Mouse (Mus musculus): Measurements from ENCODE around the gene Serinc5. TPM values are rescaled to one million over a fixed set of nuclear protein-coding genes. Genes with fewer than 3 reads are reported as not detected.

Serinc5 gene
- polyA plus RNA-seq, 1 experiment from 2014 or later: 8.9 TPM

- H3K9me3 ChIP-seq: no peaks in the 10 kb centered on the region
- H3K27me3 ChIP-seq (ENCODE audit: poor library complexity, severe bottlenecking): no peaks in the 10 kb centered on the region
- H3K36me3 ChIP-seq (replicated peaks): no peaks in the 10 kb centered on the region
- 78% methylated on average over 2 of the region's 2 CpGs for WGBS
- no peak for DNase-seq (ENCODE audit: extremely low spot score, low spot score)
- H3K27ac ChIP-seq: no peak overlapping the region
- peaks cover 25% of the 10 kb centered on the region for H3K4me1 ChIP-seq
- H3K4me3 ChIP-seq: no peak overlapping the region
Observed at GRCm38 (mm10) chr13:92650956-92651355, 40.1 kb downstream of the Serinc5 start.

DNA sequence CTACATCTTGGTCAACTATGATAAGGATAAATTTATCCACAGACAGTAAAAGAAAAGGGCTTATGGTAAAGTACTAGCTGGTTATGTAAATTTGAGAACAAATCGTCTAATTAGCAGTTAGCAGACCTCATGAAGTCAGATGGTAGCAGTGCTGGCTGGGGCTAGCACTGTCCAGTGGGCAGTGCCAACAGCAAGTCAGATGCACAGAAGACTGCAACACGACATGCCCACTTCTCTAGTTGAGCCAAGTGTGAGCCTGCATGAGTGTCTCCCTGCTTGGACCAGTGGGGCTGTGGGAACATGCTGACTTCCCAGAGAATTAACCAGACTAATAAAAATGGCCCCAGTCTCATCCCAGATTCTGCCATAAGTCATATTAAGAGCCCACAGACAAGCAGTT is 41.6 kb downstream of the Serinc5 start:
- Histone ChIP-seq H3K4me3 (no peak overlapping the region), H3K9me3 (no peaks in the 10 kb centered on the region), H3K27me3 (ENCODE audit: poor library complexity, severe bottlenecking) (no peaks in the 10 kb centered on the region), H3K27ac (no peak overlapping the region), H3K36me3 (replicated peaks) (no peaks in the 10 kb centered on the region), H3K4me1 (peaks cover 20% of the 10 kb centered on the region)
- 84% methylated on average over 2 of the region's 2 CpGs for WGBS
- no peak for DNase-seq (ENCODE audit: extremely low spot score, low spot score)

GRCm38 (mm10) chr13:92653283-92653682 is 42.4 kb downstream of the Serinc5 start:
- WGBS: 45% methylated on average over 5 of the region's 5 CpGs
- Histone ChIP-seq H3K36me3 (replicated peaks) (no peaks in the 10 kb centered on the region), H3K9me3 (no peaks in the 10 kb centered on the region), H3K4me3 (no peak overlapping the region), H3K27me3 (ENCODE audit: poor library complexity, severe bottlenecking) (no peaks in the 10 kb centered on the region), H3K27ac (no peak overlapping the region), H3K4me1 (peaks cover 20% of the 10 kb centered on the region)
- DNase-seq (ENCODE audit: extremely low spot score, low spot score): no peak

DNA sequence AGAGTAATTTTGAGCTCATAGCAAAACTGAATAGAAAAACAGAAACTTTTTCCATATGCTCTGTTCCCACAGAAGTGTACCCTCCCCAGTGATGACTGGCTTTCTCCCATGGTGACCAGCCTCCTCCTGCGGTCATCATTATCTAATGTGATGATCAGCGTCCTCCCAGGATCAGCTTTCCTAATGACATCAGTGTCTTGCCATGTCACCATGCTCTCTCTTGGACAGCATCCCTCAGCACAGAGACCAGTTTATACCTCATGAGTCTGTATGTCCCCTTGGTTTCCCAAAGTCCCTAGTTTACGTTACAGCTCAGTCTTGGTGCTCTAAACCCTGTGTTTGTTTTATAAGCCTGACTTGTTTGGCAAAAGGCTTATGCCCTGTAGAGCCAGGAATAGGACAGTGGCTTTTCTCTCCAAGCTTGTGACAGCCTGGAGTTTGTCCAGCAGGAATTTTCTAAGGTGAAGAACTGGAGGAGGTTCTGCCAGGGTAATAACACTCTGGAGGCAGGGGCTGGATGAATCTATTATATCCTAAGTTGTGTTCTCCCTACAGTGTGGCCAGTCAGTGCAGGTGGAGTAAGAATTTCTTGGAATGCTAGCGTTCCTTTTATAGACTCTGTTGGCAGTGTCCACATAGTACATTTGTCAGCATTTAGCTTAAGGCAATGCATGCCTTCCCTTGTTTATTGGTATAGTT is 46.1 kb downstream of the Serinc5 start:
- Histone ChIP-seq H3K36me3 (replicated peaks) (no peaks in the 10 kb centered on the region; the same call in 1 of the 2 replicates), H3K4me1 (peaks cover 11% of the 10 kb centered on the region), H3K9me3 (no peaks in the 10 kb centered on the region), H3K27me3 (ENCODE audit: poor library complexity, severe bottlenecking) (no peaks in the 10 kb centered on the region), H3K27ac (no peak overlapping the region), H3K4me3 (no peak overlapping the region)
- no peak for DNase-seq (ENCODE audit: extremely low spot score, low spot score)
- 93% methylated on average over 4 of the region's 4 CpGs for WGBS

DNA sequence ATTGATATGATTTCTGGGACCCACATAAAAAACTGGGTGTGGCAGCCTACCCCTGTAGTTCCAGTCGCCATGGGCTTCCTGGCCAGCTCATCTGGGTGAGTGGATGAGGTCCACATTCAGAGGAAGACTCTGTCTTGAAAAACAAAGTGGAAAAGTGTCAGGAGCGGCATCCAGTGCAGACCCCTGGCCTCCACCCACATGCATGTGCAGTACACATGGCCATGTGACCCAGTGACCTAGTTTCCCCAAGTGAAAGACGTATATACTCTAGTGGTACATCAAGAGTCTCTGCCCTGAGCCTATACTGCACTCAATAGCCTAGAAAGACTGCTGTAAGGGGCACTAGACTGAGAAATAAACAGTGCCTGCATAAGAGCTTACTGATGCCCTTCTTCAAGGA is 48.7 kb downstream of the Serinc5 start:
- no peaks in the 10 kb centered on the region for H3K9me3 ChIP-seq
- WGBS: 87% methylated on average over 3 of the region's 3 CpGs
- no peaks in the 10 kb centered on the region; the same call in 1 of the 2 replicates for H3K36me3 ChIP-seq (replicated peaks)
- no peaks in the 10 kb centered on the region for H3K27me3 ChIP-seq (ENCODE audit: poor library complexity, severe bottlenecking)
- no peak overlapping the region for H3K4me3 ChIP-seq
- DNase-seq (ENCODE audit: extremely low spot score, low spot score): no peak
- H3K4me1 ChIP-seq: peaks cover 12% of the 10 kb centered on the region
- no peak overlapping the region for H3K27ac ChIP-seq

GRCm38 (mm10) chr13:92662555-92663286 is 51.8 kb downstream of the Serinc5 start:
- H3K4me3 ChIP-seq: no peak overlapping the region
- H3K4me1 ChIP-seq: peaks cover 12% of the 10 kb centered on the region
- no peaks in the 10 kb centered on the region for H3K9me3 ChIP-seq
- no peak overlapping the region for H3K27ac ChIP-seq
- DNase-seq (ENCODE audit: extremely low spot score, low spot score): no peak
- H3K27me3 ChIP-seq (ENCODE audit: poor library complexity, severe bottlenecking): no peaks in the 10 kb centered on the region
- no peaks in the 10 kb centered on the region; the same call in 1 of the 2 replicates for H3K36me3 ChIP-seq (replicated peaks)
- 77% methylated on average over 8 of the region's 8 CpGs for WGBS

- no peak overlapping the region for H3K27ac ChIP-seq
- H3K36me3 ChIP-seq (replicated peaks): no peaks in the 10 kb centered on the region; the same call in 1 of the 2 replicates
- 79% methylated on average over 4 of the region's 4 CpGs for WGBS
- H3K27me3 ChIP-seq (ENCODE audit: poor library complexity, severe bottlenecking): no peaks in the 10 kb centered on the region
- H3K4me3 ChIP-seq: no peak overlapping the region
- no peaks in the 10 kb centered on the region for H3K9me3 ChIP-seq
- H3K4me1 ChIP-seq: peaks cover 9% of the 10 kb centered on the region
- no peak for DNase-seq (ENCODE audit: extremely low spot score, low spot score)
Observed at GRCm38 (mm10) chr13:92665008-92665407, 54.1 kb downstream of the Serinc5 start.

DNA sequence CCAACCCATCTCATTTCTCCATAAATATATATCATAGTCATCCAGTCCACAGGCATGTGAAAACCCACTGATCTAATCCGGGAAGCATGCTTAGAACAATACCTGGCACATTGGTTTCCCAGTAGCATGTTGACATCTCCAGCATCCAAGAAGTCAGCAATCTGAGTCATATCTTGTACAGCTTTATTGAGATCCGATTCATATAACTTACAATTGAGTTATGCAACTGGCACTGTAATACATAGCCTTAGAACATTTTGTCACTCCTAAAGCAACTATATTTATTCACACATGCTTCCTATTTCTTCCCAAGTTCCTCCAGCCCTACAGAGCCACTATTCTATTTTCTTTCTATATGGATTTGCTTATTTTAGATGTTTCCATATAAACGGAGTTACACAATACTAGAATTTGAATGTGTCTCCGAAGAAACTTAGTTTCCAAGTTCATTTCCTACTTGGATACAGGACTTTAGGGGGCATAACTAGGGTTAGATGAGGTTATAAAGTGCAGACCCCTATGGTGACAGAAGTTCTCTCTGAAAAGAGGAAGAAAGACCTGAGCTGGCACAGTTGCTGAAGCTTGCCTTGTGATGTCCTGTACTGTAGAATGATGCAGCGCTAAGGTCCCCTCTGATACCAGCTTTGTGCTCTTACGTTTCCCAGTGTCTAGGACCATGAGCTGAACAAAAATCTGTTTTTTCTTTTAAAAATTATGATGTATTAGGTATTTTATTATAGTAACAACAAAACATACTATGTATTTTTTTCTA is 57.5 kb downstream of the Serinc5 start:
- no peak overlapping the region for H3K4me3 ChIP-seq
- no peaks in the 10 kb centered on the region; the same call in none of the 2 replicates for H3K4me1 ChIP-seq
- no peaks in the 10 kb centered on the region for H3K9me3 ChIP-seq
- H3K36me3 ChIP-seq (replicated peaks): no peaks in the 10 kb centered on the region
- no peak overlapping the region for H3K27ac ChIP-seq
- no peaks in the 10 kb centered on the region for H3K27me3 ChIP-seq (ENCODE audit: poor library complexity, severe bottlenecking)
- 90% methylated on average over 6 of the region's 6 CpGs for WGBS
- DNase-seq (ENCODE audit: extremely low spot score, low spot score): no peak

GRCm38 (mm10) chr13:92671727-92672126 is 60.8 kb downstream of the Serinc5 start:
- H3K27me3 ChIP-seq (ENCODE audit: poor library complexity, severe bottlenecking): no peaks in the 10 kb centered on the region
- H3K4me1 ChIP-seq: peaks cover 5% of the 10 kb centered on the region; the same call in 1 of the 2 replicates
- no peaks in the 10 kb centered on the region for H3K36me3 ChIP-seq (replicated peaks)
- no peaks in the 10 kb centered on the region for H3K9me3 ChIP-seq
- no peak overlapping the region for H3K4me3 ChIP-seq
- DNase-seq (ENCODE audit: extremely low spot score, low spot score): no peak
- 80% methylated on average over 1 of the region's 1 CpGs for WGBS
- H3K27ac ChIP-seq: no peak overlapping the region

DNA sequence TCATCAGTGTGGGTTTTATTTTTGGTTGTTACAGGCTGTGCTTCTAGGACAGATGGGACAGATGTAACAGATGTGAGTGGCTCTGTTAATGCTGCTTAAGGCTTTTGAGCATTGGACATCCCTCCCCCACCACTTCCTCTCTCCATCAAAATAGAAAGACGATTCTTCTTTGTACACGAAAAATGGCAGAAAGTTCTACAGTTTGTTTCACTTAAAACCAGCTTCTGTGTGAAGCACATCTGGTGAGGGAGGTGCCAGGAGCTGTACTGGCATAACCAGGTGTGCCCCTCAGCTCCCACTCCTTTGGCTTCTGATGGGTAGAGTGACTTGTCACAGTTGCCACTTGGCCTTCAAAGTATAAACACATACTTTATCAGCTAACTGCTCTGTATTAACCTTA is 63.8 kb downstream of the Serinc5 start:
- H3K4me1 ChIP-seq: peaks cover 10% of the 10 kb centered on the region; the same call in 1 of the 2 replicates
- H3K4me3 ChIP-seq: no peak overlapping the region
- H3K27me3 ChIP-seq (ENCODE audit: poor library complexity, severe bottlenecking): no peaks in the 10 kb centered on the region
- no peaks in the 10 kb centered on the region for H3K9me3 ChIP-seq
- no peaks in the 10 kb centered on the region for H3K36me3 ChIP-seq (replicated peaks)
- H3K27ac ChIP-seq: no peak overlapping the region
- WGBS: 86% methylated on average over 2 of the region's 2 CpGs
- no peak for DNase-seq (ENCODE audit: extremely low spot score, low spot score)

- Histone ChIP-seq H3K9me3 (no peaks in the 10 kb centered on the region), H3K36me3 (replicated peaks) (no peaks in the 10 kb centered on the region), H3K27ac (no peak overlapping the region), H3K4me3 (no peak overlapping the region), H3K27me3 (ENCODE audit: poor library complexity, severe bottlenecking) (no peaks in the 10 kb centered on the region), H3K4me1 (peaks cover 10% of the 10 kb centered on the region; the same call in 1 of the 2 replicates)
- 83% methylated on average over 3 of the region's 3 CpGs for WGBS
- DNase-seq (ENCODE audit: extremely low spot score, low spot score): no peak
Observed at GRCm38 (mm10) chr13:92675308-92675707, 64.4 kb downstream of the Serinc5 start.

DNA sequence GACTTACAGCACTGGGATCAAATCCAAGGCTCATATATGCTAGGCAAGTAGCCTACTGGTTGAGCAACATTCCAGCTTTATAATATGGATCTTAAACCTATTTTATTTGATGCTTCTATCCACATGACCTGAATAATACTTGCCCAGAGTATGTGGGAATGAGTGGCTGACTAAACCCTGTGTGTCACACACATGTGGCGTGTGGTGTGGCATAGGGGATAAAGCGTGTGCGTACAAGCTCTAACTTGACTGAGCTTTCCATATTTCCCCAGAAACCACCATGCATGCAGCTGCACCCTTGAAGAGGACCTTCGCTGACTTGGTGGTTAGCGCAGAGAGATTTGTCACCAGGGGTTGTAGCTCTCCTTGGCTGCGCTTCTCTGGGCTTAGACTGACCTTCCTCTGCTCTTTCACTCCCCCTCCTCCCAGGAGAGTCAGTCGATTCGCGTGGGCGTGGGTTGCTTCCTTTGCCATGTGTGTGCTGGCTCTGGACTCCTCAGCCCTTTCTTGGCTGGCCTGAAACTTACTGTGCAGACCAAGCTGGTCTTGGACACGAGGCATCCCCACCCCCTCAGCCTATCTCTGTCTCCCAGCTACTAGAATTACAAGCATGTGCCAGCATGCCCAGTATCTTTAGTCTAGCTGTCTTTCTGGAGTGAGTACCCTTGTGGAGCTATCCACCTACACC is 65.2 kb downstream of the Serinc5 start:
- Histone ChIP-seq H3K27me3 (ENCODE audit: poor library complexity, severe bottlenecking) (no peaks in the 10 kb centered on the region), H3K9me3 (no peaks in the 10 kb centered on the region), H3K4me1 (peaks cover 10% of the 10 kb centered on the region; the same call in 1 of the 2 replicates), H3K27ac (no peak overlapping the region), H3K36me3 (replicated peaks) (no peaks in the 10 kb centered on the region), H3K4me3 (no peak overlapping the region)
- WGBS: 82% methylated on average over 11 of the region's 11 CpGs
- no peak for DNase-seq (ENCODE audit: extremely low spot score, low spot score)

Data from forebrain, embryonic 10.5 days (tissue).